Mouse (Mus musculus) c-Kit-negative CD71-positive TER-119-positive erythroid progenitor cells, embryonic 14.5 days (primary cell): ENCODE measurements around the gene Ptpa.
"Not testable (repeated sequence)": the region's sequence is repeated elsewhere in the genome, so short reads cannot be mapped to it uniquely, and the experiment has no call there.

Experiments used
- DNase-seq: peaks from one replicate; pipeline ENCODE4 v3.0.0-alpha.2; 2013; ENCODE audit warnings: low read depth, low spot score

Gene Ptpa

DNA sequence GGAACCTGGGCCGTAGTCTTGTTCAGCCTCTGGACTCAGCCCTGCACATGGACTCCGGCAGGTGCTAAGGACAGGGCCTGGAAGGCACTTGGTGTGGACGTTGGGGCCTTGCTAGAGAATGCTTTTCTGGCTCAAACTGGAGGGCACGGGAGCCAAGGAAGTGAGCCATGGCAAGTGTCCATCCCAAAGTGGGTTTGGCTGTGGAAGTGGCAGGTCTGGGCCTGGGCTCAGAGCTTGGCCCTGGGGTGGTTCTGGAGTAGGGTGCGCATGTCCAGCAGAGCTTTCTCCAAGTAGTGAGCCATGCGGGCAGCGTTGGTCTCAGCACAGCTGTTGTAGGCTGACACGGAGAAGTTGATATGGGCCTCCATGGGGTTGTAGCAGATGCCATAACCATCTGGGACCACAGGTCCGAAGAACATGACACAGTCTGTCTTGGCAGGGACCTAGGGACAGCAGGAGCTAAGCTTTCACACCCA is 13.4 kb upstream of the Ptpa start:
- DNase-seq: no peak

DNA sequence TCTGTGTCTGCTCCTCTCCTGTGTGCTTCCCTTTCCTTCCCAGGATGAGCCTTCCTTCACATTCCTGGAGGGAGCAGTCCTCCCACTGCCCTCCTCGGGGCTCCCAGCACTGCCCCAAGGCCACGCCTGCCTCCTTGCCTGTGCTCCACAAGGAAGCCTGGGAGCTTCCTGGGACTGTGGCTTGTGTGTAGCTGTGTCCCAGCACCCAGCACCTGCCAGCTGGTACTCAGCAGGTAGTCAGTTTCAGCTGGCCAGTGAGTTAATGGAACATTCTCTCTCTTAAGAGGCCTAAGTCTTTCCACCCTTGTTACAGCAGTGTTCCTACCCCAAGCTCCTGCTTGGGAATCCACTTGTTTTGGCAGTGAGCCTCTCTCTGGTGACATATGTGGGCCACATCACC is 13.0 kb upstream of the Ptpa start:
- no peak for DNase-seq

DNA sequence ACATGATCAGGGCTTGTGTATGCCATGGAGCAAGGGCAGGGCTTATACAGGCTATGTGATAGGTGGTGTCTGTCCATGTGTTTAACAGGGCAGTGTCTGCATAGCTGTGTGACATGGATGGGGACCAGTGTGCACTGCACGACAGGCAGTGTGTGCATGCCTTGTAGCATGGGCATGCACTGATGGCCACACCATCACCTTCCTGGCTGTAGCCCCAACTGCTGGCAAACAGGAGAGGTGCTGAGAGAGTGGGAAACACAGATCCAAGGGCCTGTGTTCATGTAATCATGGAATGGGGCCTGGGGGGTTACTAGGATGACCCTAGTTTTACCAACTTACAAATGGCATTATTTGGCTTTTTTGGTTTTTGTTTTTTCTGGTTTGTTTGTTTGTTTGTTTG is 12.0 kb upstream of the Ptpa start:
- no peak for DNase-seq

DNA sequence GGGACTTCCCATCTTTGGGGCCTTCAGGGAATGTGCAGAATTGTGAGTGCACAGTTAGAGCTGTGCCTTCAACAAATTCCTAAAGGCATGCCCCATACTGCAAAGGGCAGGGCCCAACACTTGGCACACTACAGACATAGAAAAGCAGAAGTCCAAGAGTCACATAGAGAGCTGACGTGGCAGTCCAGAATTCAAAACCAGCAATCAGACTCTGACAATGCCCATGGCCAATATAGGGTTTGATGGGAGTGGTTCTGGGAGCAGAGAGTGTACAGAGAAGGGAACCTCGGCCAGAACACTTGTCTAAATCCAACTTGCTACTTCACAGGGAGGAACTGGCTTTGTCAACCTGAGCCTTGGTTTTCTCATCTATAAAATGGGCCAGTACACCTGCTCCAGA is 8.6 kb upstream of the Ptpa start:
- DNase-seq: no peak

DNA sequence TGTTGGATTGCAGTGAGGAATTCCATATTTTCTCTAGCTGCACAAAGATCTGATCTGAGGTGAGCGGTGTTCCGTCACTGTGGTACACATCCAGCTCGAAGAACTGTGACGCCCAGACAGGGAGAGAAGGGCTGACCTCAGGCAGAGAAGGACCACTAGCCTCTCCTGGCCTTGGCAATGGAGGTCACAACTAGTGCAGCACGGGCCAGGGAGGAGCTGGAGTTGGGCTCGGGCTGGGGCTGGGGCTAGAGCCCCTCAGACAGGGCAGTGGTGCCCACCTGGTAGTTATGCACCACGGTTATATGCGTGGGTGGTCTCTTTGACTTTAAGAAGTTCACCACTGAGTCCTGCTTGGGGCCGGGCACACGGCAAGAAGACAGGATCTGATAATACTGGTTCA is 8.1 kb upstream of the Ptpa start:
- DNase-seq: no peak

DNA sequence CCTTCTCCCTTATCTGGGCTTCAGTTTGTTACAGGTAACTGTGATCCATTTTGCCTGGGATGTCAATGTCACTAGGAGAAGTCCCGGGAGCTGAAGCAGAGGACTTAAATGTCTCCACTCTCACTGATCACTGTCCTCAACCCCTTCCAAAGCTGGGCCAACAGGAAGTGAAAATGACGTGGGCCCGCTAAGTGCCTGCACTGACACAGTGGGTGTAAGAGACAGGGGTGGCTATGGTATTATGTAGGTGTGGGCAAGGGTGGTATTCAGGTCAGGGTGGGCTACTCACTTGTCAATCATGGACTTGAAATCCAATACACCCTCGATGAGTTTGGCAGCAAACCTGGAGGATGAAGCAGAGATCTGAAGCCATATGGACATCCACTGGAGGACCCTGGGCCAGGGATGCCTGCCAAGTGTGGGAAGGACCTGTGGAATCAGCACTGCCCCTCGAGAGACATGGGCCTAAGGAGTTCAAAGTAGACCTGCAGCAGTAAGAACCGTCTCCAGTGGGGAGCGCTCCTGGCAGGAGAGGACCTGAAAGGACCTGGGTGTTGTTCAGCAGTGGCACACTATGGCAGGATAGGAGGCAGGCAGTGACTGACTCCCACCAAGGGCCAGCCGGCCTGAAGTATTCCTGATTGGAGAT is 7.3 kb upstream of the Ptpa start:
- no peak for DNase-seq

DNA sequence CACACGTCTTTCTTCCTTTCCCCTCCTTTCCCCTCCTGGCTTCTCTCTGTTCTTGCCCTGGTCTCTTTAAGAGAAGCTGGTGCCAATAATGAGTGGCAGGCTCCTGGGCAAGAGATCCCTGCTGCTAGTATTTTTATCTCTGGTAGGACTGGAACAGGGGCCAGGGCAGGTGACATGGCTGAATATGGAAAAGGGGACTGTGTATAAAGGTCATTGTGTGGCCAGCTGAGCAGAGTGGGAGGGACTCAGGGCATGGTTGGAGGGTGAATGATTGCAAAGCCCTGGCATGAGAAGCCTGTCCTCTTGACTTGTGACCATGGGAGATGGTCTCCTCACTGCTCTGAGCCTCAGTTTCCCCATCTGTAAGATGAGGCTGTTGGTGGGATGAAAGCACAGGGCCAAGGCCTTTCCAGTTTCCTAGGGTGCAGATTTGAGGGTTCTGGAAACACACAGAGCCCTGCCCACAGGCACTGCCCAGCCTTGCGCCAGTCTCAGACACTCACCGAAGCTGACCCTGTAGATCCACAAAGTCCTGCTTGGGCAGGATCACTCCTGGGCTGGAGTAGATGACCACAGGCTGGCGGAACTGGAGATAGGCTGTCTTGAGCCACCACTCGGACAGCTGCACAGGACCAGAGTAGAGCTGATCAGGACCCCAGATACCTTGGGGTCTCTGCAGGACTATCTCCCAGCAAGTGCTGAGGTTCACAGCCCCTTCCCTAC is 6.2 kb upstream of the Ptpa start:
- no peak for DNase-seq

DNA sequence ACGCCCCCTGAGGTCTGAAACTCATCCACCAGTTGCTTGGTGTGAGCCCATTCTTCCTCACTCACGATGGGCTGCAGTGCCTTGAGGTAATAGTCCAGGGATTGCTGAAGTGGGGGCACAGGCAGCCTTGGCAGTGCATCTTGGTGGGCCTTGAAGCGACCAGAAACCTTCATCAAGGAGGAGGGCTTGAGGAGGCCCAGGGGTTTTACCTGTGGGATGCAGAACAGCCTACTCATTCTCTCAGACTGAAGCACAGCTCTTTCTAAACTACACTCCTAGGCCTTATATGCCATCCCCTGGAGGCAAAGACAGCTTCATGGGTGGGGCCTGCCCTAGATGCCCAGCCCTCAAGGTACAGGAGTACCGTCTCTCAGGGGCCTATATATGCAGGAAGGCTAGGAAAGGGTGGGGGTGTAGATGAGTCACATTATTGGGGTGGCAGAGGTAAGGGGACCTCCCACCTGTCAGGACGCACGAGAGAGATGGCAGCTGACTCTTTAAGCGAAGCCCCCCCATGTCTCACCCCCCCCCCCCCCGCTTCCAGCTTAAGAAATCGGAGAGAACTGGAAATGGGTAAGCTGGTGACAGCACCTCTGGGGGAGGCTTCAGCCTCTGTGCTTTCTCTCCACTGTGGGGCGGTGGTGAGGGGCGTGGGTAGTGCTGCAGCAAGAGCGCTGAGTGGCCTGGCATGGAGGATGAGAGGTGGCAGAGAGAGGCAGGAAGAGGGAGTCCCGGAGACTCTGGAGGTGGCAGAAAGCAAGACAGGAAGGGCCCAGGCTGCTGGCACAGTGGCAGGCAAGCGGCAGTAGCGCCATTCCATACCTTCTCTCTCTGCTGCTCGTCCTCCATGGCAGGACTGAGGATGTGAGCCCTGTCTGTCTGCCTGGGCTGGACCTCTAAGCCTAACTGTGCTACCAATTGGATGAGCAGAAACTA is 2.5 kb upstream of the Ptpa start:
- no peak for DNase-seq

DNA sequence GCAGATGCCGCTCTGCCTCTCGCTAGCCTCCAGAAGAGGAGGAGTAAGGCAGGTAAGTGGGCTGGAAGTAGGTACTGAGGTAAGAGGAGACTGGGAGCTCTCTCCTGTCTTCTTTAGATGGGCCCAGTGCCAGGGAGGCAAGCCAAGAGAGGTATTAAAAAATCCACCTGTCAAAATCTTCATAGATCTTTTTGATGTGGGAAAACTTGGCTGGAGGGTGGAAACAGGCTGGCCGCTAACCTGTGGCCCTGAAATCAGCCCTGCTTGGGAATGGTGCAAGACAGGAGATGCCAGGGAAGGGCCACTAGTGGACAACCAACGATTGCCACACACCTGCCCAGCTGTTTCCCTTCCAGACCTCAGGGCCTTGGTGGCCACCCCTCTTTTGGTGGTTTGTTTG is 1.7 kb upstream of the Ptpa start:
- no peak for DNase-seq

DNA sequence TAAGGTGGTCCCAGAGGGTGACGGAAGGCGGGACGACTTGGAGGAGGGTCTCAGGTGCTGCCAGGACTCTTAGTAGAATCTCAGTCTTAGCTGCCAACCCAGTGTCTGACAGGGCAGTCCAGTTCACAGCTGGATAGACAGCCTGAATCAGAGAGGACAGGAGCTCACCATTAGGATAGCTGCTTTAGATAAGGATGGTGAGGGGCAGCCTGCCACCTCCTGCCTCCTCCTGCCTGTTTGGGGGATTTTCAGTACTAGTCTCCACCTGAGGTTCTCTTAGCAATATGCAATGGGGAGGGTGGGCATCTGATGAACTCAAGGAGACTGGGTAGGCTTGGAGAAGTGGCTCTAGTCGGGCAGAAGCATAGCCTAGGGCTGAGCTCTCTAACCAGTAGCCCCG is 1.2 kb upstream of the Ptpa start:
- DNase-seq: no peak

DNA sequence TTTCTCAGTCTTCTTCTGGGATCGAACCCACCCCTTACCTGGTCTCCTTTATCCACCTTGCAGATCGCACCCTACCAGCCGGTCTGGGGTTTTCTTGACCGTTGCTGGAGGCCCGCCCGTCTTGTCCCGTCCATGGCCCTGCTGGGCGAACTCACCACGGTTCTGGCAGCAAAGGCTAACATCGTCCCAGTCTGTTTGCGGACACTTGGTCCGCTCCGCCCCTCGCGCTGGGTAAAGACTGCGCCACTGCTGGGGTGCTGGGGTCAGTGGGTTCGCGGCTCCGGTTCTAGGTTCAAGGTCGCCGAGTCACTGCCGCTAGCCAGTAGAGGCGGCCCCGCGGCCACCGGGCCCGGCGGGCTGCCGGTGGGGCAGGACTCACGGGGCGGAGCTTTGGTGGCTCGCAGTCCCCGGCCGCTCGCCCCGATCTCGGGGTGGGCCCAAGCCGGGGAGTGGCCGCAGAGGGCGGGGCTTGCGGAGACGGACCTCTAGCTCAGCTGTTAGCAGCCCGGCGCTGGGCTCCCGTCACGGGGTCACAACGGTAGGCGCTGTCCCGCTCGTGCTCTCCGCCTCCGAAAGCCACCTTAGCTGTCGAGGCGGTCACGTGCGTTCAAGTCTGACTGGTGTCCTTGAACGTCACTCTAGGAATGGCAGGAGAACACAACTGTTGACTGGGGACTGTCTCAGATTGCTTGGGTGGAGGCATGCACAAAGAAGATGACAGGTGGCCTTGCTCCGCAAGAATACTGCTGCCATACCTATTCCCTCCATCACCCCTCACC is 493 bp upstream of the Ptpa start, which contains the start of gene Crat:
TSS of gene Crat (minus strand) at position 657 of the 779 bp plus-strand sequence.
- DNase-seq: peak; percentile 82

DNA sequence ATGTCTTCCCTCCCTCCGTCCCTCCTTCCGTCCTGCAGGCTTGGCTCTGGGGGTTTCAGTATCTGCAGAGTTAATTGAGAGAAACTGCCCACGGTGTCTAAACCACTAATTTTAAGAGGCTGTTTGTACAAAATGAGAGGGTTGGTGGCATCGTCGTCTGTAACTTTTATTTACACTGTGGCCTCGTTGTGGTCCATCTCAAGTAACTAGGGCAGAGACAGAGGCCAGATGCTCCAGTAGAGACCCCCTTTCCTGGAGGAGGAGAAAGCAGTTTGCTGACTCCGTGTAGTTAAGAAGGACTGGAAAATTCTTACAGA is 768 bp downstream of the Ptpa start:
- peak; percentile 27 for DNase-seq

DNA sequence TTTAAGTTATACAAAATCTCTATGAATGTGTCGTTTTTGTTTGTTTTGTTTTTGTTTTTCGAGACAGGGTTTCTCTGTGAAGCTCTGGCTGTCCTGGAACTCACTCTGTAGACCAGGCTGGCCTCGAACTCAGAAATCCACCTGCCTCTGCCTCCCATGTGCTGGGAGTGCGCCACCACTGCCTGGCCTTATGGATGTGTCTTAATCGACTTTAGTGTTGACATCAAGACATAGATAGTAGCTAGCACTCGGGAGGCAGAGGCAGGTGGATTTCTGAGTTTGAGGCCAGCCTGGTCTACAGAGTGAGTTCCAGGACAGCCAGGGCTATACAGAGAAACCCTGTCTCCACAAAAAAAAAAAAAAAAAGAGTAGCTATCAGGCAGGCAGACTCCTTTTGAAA is 1.3 kb downstream of the Ptpa start:
- not testable (repeated sequence) for DNase-seq

DNA sequence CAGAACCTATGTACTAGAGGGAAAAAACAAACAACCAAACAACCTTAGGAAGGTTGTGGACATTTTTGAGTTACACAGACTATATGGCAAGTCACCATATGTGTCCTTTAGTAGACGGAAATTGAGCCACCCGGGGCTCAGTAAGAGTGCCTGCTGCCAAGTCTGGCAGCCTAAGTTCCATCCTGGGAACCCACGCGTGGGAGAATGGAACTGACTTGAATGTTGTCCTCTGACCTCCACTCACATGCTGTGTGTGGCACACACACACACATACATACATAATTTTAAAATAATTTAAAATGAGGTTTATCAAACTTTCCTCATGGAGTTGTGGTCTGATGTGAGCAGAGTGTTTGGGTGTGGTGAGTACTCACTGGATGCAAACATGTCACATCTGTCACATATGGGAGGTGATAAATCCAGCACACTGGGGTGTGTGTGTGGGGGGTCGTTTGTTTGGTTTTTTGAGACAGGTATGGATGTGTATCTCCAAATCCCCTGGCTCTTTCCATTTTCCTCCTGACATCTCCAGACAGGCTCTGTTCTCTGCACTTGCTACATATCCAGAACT is 1.8 kb downstream of the Ptpa start:
- peak; percentile 60 for DNase-seq

DNA sequence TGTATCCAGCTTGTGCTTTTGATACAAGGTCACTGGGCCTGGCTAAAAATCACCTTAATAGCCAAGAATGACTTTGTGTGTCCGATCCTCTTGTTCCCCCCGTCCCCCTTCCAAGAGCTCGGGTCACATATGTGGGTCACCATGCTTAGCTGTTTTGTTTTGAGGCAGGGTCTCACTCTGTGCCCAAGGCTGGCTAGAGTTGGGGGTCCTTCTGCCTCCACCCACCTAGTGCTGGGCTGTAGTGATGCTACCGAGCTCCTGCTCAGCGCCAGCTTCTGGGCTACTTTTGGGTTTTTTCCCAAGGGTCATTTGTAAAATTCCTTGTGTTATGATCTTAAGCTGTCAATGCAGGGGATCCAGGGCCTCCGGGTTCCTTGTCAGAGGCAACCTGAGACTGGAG is 2.4 kb downstream of the Ptpa start:
- no peak for DNase-seq

DNA sequence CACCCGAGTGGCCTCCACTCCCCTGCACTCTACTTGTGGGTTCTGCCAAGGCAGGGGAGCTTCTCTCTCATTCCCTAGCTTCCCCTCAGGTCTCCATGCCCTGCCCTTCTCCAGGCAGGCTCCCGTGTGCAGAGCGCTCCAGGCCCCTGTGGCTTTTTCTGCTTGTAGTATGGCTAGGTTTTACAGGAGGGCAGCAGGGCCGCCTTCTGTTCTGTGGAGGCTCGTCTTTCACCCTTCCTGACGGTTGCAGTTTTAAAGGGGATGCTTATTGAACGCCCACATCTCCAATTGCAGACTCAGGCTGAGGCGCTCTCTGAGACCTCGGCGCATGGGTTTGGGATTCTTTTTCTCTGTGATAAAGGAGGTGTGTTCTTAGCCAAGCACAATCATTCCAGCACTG is 3.3 kb downstream of the Ptpa start:
- no peak for DNase-seq

DNA sequence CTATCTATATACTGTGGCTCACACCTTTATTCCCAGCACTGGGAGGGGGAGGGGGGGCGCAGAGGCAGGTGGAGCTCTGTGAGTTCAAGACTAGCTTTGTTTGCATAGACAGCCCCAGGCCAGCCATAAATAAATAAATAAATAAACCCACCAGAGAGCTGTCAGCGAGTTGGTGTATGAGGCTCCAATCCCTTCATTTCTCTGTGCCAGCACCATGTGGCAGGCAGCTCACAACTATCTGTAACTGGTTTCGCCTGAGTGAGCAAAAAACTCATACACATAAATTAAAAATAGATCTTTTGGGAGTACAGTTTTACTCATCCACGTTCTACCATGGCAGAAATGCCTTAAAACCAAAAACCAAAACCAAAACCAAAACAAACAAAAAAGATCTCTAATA is 5.6 kb downstream of the Ptpa start:
- DNase-seq: no peak

DNA sequence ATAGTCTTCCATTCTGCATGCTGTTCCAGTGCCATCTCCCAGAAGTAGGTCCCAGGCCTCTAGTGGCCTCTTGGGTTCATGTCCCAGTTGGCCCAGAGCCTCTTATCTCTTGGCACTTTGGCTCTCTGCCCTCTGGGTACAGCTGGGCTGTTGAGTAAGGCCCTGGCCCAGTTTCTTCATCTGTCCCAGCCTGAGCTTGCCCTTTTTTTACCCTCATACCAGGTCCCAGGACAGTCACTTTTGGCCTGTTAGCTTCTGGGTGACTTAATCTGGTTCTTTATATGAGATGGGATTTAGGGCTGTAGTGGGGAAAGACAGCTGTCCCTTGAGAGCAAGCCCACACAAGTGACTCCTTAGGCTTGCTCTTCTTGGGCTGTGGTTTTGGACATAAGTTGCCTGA is 13.3 kb downstream of the Ptpa start:
- DNase-seq: no peak

DNA sequence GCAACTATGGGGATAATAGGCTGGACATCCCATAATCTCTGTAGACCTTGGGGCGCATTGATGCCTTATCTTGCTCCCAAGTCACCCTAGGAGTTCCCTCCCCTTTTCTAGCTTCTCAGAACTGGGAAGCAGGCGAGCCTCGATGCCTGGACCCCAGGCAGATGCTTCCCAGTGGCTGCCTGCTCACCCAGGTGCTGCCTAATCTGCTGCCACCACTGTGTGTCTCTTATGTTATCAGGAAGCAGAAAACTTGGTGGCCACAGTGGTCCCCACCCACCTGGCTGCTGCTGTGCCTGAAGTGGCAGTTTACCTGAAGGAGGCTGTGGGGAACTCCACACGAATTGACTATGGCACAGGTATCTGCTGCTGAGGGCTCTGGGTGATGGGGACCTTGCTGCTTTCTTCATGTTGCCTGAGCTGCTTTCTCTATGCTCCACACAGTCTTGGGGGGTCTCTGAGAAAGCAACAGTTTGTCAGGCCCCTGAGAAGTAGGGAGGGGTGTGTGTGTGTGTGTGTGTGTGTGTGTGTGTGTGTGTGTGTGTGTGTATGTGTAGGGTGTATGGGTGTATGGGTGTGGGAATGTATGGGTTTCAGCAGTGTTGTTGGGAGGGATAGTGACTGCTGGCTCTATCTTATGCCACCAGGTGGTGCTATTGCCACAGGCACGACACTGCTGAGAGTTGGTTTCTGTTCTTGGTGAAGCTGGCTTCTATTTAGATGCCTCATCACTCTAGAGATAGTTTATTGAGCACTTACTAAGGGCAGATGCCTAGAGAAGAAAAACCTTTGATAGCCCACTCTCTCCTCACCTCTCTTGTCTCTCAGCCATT is 19.7 kb downstream of the Ptpa start:
- DNase-seq: peak; percentile 70

DNA sequence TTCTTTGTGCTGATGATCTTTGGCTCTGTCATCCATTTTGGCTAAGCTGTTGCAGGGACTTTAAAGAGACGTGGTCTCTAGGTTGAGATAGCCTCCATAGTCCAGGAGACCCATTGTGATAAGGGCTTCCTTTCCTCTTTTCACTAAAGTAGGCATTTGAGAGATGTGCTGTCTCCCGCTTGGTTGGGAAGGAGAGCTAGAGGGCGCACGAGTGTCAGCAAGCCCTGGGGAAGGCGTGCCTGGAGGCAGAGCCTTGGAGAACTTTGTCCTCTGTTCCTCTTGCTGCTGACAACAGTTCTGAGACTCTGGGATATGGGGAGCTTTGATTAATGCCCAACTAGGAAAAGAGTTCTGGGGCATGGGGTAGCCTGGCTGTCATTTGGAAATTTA is 20.3 kb downstream of the Ptpa start:
- no peak for DNase-seq

DNA sequence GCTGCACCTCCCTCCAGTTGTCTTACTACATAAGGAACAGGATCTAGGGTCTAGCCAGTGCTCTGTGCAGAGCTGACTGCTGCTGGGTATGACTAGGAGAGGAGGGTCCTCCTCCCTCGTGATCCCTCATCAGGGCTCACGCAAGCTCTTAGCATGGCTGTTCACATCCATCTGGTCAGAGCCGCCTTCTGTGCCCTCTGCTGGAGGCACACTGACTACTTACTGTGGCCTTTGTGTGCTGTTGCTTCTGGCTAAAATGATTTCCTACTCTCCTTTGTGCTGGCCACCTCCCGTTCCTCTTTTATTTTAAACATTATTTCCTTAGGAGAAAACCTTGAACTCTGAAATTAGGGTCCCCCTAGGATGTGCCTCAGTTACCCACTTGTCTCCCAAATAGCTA is 21.0 kb downstream of the Ptpa start:
- DNase-seq: no peak
